Mouse (Mus musculus) layer of hippocampus, adult 6 months (tissue): ENCODE data around the gene Cyp4f13. TPM values are rescaled to one million over a fixed set of nuclear protein-coding genes. Genes with fewer than 3 reads are reported as not detected.

ENCODE experiments used
- long read RNA-seq, 2 experiments: library from polyadenylated mRNA; unstranded; transcript quantifications; one replicate each; pipeline ENCODE4 v2.0.0; 2019 to 2020
- polyA plus RNA-seq: library from polyadenylated mRNA; unstranded; fragments of <200 nt; fragmentation: Nextera tagmentation; gene quantifications from 2 replicates; pipeline ENCODE4 v1.2.3, GENCODE M21; 2021

Cyp4f13 gene
- polyA plus RNA-seq = 8.4 and 9.0 TPM in 2 replicates
- long read RNA-seq, experiment 1, transcript Cyp4f13-201 (13 exons, 1,752 nt) = major isoform, 16 of 19 reads
- long read RNA-seq, experiment 1, partial matches to known transcripts = 0 of 19 reads
- long read RNA-seq, experiment 1, other reads (novel, unspliced or antisense) = 3 of 19 reads
- long read RNA-seq, experiment 2, transcript Cyp4f13-201 (13 exons, 1,752 nt) = major isoform, 18 of 37 reads
- long read RNA-seq, experiment 2, partial matches to known transcripts = 3 of 37 reads
- long read RNA-seq, experiment 2, other reads (novel, unspliced or antisense) = 13 of 37 reads

GRCm38 (mm10) chr17:32947215-32947914 is at the start of gene Cyp4f13:
Gene Cyp4f13 (minus strand): TSS chr17:32947402.

GRCm38 (mm10) chr17:32992699-32993474 is 45.7 kb upstream of the Cyp4f13 start, which contains the start of gene Zfp952:
Gene Zfp952 (plus strand): TSS chr17:32993129.

GRCm38 (mm10) chr17:32965623-32966290 is 18.6 kb upstream of the Cyp4f13 start, which contains the start of gene Zfp472:
Gene Zfp472 (plus strand): TSS chr17:32965814.

GRCm38 (mm10) chr17:32917131-32917530 is 30.1 kb downstream of the Cyp4f13 start, which contains the start of gene Cyp4f14:
Gene Cyp4f14 (minus strand): TSS chr17:32917342.

GRCm38 (mm10) chr17:32891239-32892180 is 55.7 kb downstream of the Cyp4f13 start, which contains the start of gene Zfp870:
Gene Zfp870 (minus strand): TSS chr17:32891642.

Other genes starting within 250 kb of the Cyp4f13 start
- gene Zfp871, start 159.1 kb downstream of the Cyp4f13 start, polyA plus RNA-seq = 8.2 and 13.9 TPM in 2 replicates
- gene Zfp811, start 137.5 kb downstream of the Cyp4f13 start, polyA plus RNA-seq = 2.4 and 3.6 TPM in 2 replicates
- 12.1 and 12.7 TPM in 2 replicates for gene Zfp799, start 117.1 kb downstream of the Cyp4f13 start, polyA plus RNA-seq
- 2.6 and 2.8 TPM in 2 replicates for gene Zfp870, start 55.8 kb downstream of the Cyp4f13 start, polyA plus RNA-seq
- 9.2 and 10.1 TPM in 2 replicates for gene Cyp4f14, start 30.1 kb downstream of the Cyp4f13 start, polyA plus RNA-seq
- gene Zfp472, start 18.4 kb upstream of the Cyp4f13 start, polyA plus RNA-seq = 4.0 and 4.2 TPM in 2 replicates
- gene Zfp952, start 45.7 kb upstream of the Cyp4f13 start, polyA plus RNA-seq = 9.7 and 10.0 TPM in 2 replicates
- 9.0 and 10.2 TPM in 2 replicates for gene Zfp763, start 86.0 kb upstream of the Cyp4f13 start, polyA plus RNA-seq
- gene 4921501E09Rik, start 120.7 kb upstream of the Cyp4f13 start, polyA plus RNA-seq = not detected in 2 replicates
- 9.9 TPM in 2 replicates for gene Zfp563, start 141.9 kb upstream of the Cyp4f13 start, polyA plus RNA-seq
- gene Morc2b, start 192.3 kb upstream of the Cyp4f13 start, polyA plus RNA-seq = 0.84 and 0.85 TPM in 2 replicates
- gene Olfr55, start 221.0 kb upstream of the Cyp4f13 start, polyA plus RNA-seq = not detected in 2 replicates
- not detected in 2 replicates for gene Olfr239, start 243.9 kb upstream of the Cyp4f13 start, polyA plus RNA-seq